Mouse (Mus musculus) WW6 (cell line): ENCODE measurements around the gene Rhbdf2.
"Not testable (repeated sequence)": the region's sequence is repeated elsewhere in the genome, so short reads cannot be mapped to it uniquely, and the experiment has no call there.

ENCODE experiments used
- DNase-seq: peaks from one replicate; pipeline ENCODE4 v3.0.0-alpha.2; 2013; ENCODE audit warnings: low read depth, low spot score

Gene Rhbdf2

GRCm38 (mm10) chr11:116619561-116619960, 7.3 kb downstream of the Rhbdf2 start:
- no peak for DNase-seq

- no peak for DNase-seq
Observed at GRCm38 (mm10) chr11:116619156-116619555, 7.7 kb downstream of the Rhbdf2 start.

- no peak for DNase-seq
Observed at GRCm38 (mm10) chr11:116618666-116619065, 8.2 kb downstream of the Rhbdf2 start.

- no peak for DNase-seq
Observed at GRCm38 (mm10) chr11:116617641-116618040, 9.2 kb downstream of the Rhbdf2 start.

GRCm38 (mm10) chr11:116616438-116617118, 10.2 kb downstream of the Rhbdf2 start:
- no peak for DNase-seq

GRCm38 (mm10) chr11:116615735-116616437, 10.9 kb downstream of the Rhbdf2 start:
- DNase-seq, result no peak

GRCm38 (mm10) chr11:116613234-116613633, 13.6 kb downstream of the Rhbdf2 start:
- no peak for DNase-seq

GRCm38 (mm10) chr11:116612554-116612953, 14.3 kb downstream of the Rhbdf2 start:
- DNase-seq, result no peak

- DNase-seq, result no peak
Observed at GRCm38 (mm10) chr11:116611883-116612282, 14.9 kb downstream of the Rhbdf2 start.

GRCm38 (mm10) chr11:116611168-116611567, 15.7 kb downstream of the Rhbdf2 start:
- DNase-seq, result not testable (repeated sequence)

GRCm38 (mm10) chr11:116609965-116610630, 16.7 kb downstream of the Rhbdf2 start:
- DNase-seq, result no peak

- no peak for DNase-seq
Observed at GRCm38 (mm10) chr11:116607717-116608116, 19.1 kb downstream of the Rhbdf2 start.

GRCm38 (mm10) chr11:116604097-116604496, 22.7 kb downstream of the Rhbdf2 start:
- DNase-seq, result no peak

GRCm38 (mm10) chr11:116603339-116603738, 23.5 kb downstream of the Rhbdf2 start:
- peak; percentile 78 for DNase-seq

GRCm38 (mm10) chr11:116602043-116602442, 24.8 kb downstream of the Rhbdf2 start:
- no peak for DNase-seq

- DNase-seq, result no peak
Observed at GRCm38 (mm10) chr11:116601166-116601565, 25.7 kb downstream of the Rhbdf2 start.

- DNase-seq, result no peak
Observed at GRCm38 (mm10) chr11:116599230-116599629, 27.6 kb downstream of the Rhbdf2 start.

- DNase-seq, result no peak
Observed at GRCm38 (mm10) chr11:116598193-116598592, 28.6 kb downstream of the Rhbdf2 start.

- no peak for DNase-seq
Observed at GRCm38 (mm10) chr11:116596766-116597165, 30.1 kb downstream of the Rhbdf2 start.

GRCm38 (mm10) chr11:116593345-116593744, 33.5 kb downstream of the Rhbdf2 start:
- DNase-seq, result no peak

- DNase-seq, result peak; percentile 94
Observed at GRCm38 (mm10) chr11:116592428-116592827, 34.4 kb downstream of the Rhbdf2 start.

- no peak for DNase-seq
Observed at GRCm38 (mm10) chr11:116591621-116592020, 35.2 kb downstream of the Rhbdf2 start.

- no peak for DNase-seq
Observed at GRCm38 (mm10) chr11:116589574-116589973, 37.2 kb downstream of the Rhbdf2 start.
